35 mouse cellular contexts compared by ENCODE assay signal in genomic region chr5:149742286-149742685, GRCm38 (mm10).
"Had no signal": no experiment of that assay in that cellular context is flagged by ENCODE, and none has a peak within 500 bp of the region (broad histone marks: within the 10 kb centered on the region; RNA-seq: fewer than 3 reads in every experiment).

No protein-coding gene starts in this region.

- H3K4me1 ChIP-seq: heart, embryonic 10.5 days; heart, embryonic 12.5 days; heart, embryonic 13.5 days; heart, embryonic 15.5 days; hindbrain, embryonic 10.5 days; hindbrain, embryonic 12.5 days; hindbrain, embryonic 13.5 days; hindbrain, embryonic 15.5 days; intestine, embryonic 15.5 days; kidney, embryonic 15.5 days had no signal

- H3K27me3 ChIP-seq: heart, embryonic 12.5 days; heart, embryonic 13.5 days; heart, embryonic 15.5 days; hindbrain, embryonic 12.5 days; hindbrain, embryonic 13.5 days; hindbrain, embryonic 15.5 days; intestine, embryonic 15.5 days; kidney, embryonic 15.5 days had no signal

- H3K4me3 ChIP-seq: heart, embryonic 10.5 days; heart, embryonic 12.5 days; heart, embryonic 13.5 days; heart, embryonic 15.5 days; hindbrain, embryonic 10.5 days; hindbrain, embryonic 12.5 days; hindbrain, embryonic 13.5 days; hindbrain, embryonic 15.5 days; intestine, embryonic 15.5 days; kidney, embryonic 15.5 days; layer of hippocampus, adult 2 months had no signal

- H3K27ac ChIP-seq: heart, embryonic 10.5 days; heart, embryonic 13.5 days; heart, embryonic 15.5 days; hindbrain, embryonic 10.5 days; hindbrain, embryonic 12.5 days; hindbrain, embryonic 13.5 days; hindbrain, embryonic 14.5 days; hindbrain, embryonic 15.5 days; hindbrain, postnatal 0 days; intestine, embryonic 15.5 days; kidney, embryonic 15.5 days; kidney, postnatal 0 days; layer of hippocampus, adult 2 months had no signal

- ATAC-seq: hindbrain, embryonic 16.5 days; hindbrain, postnatal 0 days; inflammation-experienced regulatory T-cells, adult 6 months; intestine, embryonic 15.5 days; intestine, embryonic 16.5 days; intestine, postnatal 0 days had no signal

- H3K9me3 ChIP-seq: heart, embryonic 10.5 days; heart, embryonic 15.5 days; hindbrain, embryonic 12.5 days; hindbrain, embryonic 13.5 days; hindbrain, embryonic 15.5 days; intestine, embryonic 15.5 days; kidney, embryonic 15.5 days had no signal

- H3K36me3 ChIP-seq: intestine, embryonic 15.5 days had no signal

- H3K9ac ChIP-seq: heart, embryonic 12.5 days; heart, embryonic 13.5 days; heart, embryonic 15.5 days; hindbrain, embryonic 12.5 days; hindbrain, embryonic 13.5 days; hindbrain, embryonic 14.5 days; hindbrain, embryonic 15.5 days; intestine, embryonic 15.5 days; kidney, embryonic 15.5 days had no signal

- H3K4me2 ChIP-seq: heart, embryonic 11.5 days; heart, embryonic 12.5 days; heart, embryonic 13.5 days; heart, embryonic 15.5 days; hindbrain, embryonic 12.5 days; hindbrain, embryonic 13.5 days; hindbrain, embryonic 14.5 days; hindbrain, embryonic 15.5 days; intestine, embryonic 15.5 days; kidney, embryonic 15.5 days had no signal

- DNase-seq: heart, postnatal 10 days; heart, postnatal 14 days; heart, postnatal 36 days; heart, postnatal 4 days; kidney, adult 11 months; kidney, adult 18-20 months; kidney, adult 2 months; kidney, adult 8-10 months; kidney, adult 9 months; kidney, postnatal 10 days; kidney, postnatal 14 days; kidney, postnatal 25 days; kidney, postnatal 36 days; kidney, postnatal 4 days; layer of hippocampus, adult 9-11 months; layer of hippocampus, postnatal 36 days had no signal
